13 mouse cellular contexts compared by ENCODE assay signal in genomic region chr19:19535131-19535530, GRCm38 (mm10).
"Had no signal": no experiment of that assay in that cellular context is flagged by ENCODE, and none has a peak within 500 bp of the region (broad histone marks: within the 10 kb centered on the region; RNA-seq: fewer than 3 reads in every experiment).

No protein-coding gene starts in this region.

- H3K4me2 ChIP-seq: limb, embryonic 13.5 days; midbrain, embryonic 13.5 days; neural tube, embryonic 15.5 days had no signal

- H3K27ac ChIP-seq: limb, embryonic 13.5 days; liver, embryonic 14.5 days; midbrain, embryonic 13.5 days; neural tube, embryonic 15.5 days had no signal

- H3K36me3 ChIP-seq: limb, embryonic 13.5 days; midbrain, embryonic 13.5 days; neural tube, embryonic 15.5 days had no signal

- H3K27me3 ChIP-seq: limb, embryonic 13.5 days; midbrain, embryonic 13.5 days; neural tube, embryonic 15.5 days had no signal

- DNase-seq: kidney, postnatal 10 days; kidney, postnatal 4 days; left cerebral cortex, postnatal 4 days; lung, adult 18-20 months; right cerebral cortex, postnatal 4 days; spleen, adult 18-20 months; thymus, adult 18-20 months; thymus, postnatal 14 days had no signal

- H3K9me3 ChIP-seq: limb, embryonic 13.5 days; midbrain, embryonic 13.5 days; neural tube, embryonic 15.5 days had no signal

- H3K4me1 ChIP-seq: limb, embryonic 13.5 days; midbrain, embryonic 13.5 days; neural tube, embryonic 15.5 days had no signal

- H3K9ac ChIP-seq: limb, embryonic 13.5 days; liver, embryonic 14.5 days; midbrain, embryonic 13.5 days; neural tube, embryonic 15.5 days had no signal

- H3K4me3 ChIP-seq: limb, embryonic 13.5 days; midbrain, embryonic 13.5 days; myocyte; neural tube, embryonic 15.5 days had no signal

- ATAC-seq: midbrain, embryonic 13.5 days had no signal
